Mouse (Mus musculus) layer of hippocampus, postnatal 36 days (tissue): Measurements from ENCODE around the gene Dguok. TPM values are rescaled to one million over a fixed set of nuclear protein-coding genes. Genes with fewer than 3 reads are reported as not detected.

ENCODE experiments used
- DNase-seq, 2 experiments: peaks; one replicate each; pipeline ENCODE4 v3.0.0; 2022
- total RNA-seq, 2 experiments: library from RNA; stranded (reverse); gene quantifications; 2 replicates each; pipeline ENCODE4 v1.2.3; 2021

The Dguok gene
- total RNA-seq, 2 experiments from 2014 or later, result 32.7 to 41.9 TPM

GRCm38 (mm10) chr6:83496753-83497710, 9.7 kb downstream of the Dguok start:
- DNase-seq, result no peak

DNA sequence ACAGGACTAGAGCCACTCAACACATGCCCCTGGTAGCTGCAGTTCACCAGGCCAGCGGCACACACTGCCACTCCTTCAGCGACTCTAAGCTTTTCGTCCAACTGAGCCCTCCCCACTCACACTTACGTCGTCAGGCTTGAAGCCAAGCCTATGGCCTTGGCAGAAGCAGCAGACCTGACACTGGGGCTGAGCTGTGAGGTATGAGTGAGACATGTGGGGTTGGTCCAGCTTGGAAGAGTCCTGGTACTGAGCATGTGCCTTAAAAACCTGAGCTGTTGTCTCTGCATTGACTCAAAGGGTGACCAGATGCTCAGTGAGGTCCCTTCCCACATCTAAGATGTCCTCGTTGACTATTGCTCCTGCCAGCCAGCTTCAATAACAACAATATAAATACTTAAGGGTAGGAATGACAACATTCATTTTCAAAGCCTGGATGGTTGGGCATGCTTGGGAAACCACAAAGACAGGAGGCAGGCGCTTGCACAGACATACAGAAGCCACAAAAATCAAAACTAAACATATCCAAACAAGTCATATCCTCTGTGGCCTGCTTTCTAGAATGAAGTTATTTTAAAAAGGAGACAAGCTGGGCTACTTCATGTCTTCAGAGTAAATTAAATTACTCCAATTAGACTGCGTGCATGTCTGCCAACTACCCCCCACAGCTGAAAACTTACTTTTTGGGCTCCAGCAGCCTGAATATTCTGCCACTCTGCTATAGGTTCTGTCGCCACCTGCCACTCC, 10.6 kb downstream of the Dguok start:
- DNase-seq, result no peak

GRCm38 (mm10) chr6:83490622-83491021, 16.1 kb downstream of the Dguok start:
- no peak for DNase-seq

DNA sequence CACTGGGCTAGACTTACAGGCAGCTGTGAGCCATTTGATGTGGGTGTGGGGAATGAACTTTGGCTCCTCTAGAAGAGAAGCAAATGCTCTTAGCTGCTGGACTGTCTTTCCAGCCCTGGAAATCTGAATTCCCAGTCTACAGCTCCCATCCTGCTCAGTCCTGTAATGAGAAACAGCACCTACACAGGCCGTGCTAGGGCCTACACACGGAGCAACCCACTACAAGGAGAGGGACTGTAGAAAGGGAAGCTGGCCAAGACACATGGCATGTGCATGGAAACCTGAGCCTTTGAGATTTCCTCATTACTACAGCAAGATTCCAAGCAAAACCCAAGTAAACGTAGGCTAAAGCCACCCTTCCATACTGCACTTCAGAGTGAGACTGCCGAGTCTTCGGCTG, 18.6 kb downstream of the Dguok start:
- no peak for DNase-seq

GRCm38 (mm10) chr6:83487298-83487697, 19.5 kb downstream of the Dguok start:
- no peak for DNase-seq

- no peak for DNase-seq
Measured at GRCm38 (mm10) chr6:83485854-83486253, 20.9 kb downstream of the Dguok start.

- DNase-seq, result no peak
Measured at GRCm38 (mm10) chr6:83483776-83484175, 23.0 kb downstream of the Dguok start.

DNA sequence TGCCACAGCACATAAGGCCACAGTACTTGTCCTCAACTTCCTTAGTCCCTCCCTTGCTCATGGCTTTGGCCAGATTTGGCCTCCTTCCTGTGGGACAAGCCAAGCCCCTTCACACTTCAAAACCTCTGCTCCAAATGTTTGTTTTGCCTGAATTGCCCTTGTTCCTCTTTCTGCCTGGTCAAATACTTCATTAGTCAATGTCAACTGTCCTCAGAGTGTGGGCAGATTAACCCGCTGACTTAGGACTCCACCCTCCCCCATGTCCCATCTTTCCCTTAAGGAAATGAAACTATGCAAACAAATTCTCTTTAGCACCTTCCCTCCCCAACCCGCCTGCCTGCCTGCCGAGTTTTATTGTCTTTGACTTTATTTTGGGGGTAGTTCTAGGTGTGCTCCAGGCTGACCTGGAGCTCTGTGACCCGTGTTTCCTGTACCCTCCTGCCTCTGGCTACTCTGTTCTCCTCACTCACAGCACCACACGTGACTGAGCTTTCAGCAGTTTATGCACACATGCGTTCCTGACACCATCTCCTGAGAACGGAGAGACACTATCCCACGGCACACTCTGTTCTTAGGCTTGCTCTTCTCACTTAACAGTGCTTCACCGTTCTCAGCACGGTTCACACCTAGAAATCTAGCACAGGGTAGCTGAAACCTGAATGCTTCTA, 24.2 kb downstream of the Dguok start:
- DNase-seq, result no peak

- no peak for DNase-seq
Measured at GRCm38 (mm10) chr6:83480019-83480655, 26.6 kb downstream of the Dguok start.

- DNase-seq, result no peak
Measured at GRCm38 (mm10) chr6:83479193-83479592, 27.6 kb downstream of the Dguok start.

- DNase-seq, result no peak
Measured at GRCm38 (mm10) chr6:83478628-83479027, 28.1 kb downstream of the Dguok start.

GRCm38 (mm10) chr6:83478217-83478616, 28.6 kb downstream of the Dguok start:
- no peak for DNase-seq

DNA sequence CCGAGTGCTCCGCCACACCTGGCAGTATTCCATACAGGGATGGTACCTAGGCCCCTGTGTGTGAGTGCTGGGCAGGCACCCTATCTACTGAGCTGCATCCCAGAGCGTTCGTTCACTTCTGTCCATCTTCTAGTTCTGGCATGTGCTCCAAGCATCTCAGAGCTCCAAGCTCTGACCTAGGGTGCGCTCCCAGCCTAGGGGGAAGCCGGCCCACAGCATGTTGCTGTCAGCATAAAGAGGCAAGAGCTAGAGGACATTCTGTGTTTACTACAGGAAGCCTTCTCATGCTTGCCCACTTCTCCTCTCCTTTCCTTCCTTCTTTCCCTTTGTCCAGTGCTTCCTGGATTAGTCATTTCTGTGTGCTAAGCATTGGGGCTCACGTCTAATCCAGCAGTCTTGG, 31.3 kb downstream of the Dguok start:
- DNase-seq, result no peak

DNA sequence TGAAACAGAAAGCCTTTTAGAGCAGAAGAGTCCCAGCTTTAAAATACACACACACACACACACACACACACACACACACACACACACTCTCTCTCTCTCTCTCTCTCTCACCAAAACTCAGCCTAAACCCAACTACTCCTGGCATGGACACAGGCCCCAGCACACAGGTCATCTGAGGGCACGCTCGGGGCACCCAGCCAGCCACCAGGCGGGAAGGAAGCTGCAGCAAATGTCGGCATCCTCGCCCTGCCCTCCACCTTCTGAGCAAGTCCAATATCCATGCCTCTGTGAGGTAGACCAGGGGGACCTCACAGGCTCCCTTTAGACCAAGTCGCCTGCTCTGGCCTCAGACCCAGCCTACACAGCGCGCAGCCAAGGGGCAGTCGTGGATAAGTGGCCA, 33.5 kb downstream of the Dguok start:
- DNase-seq, result no peak

DNA sequence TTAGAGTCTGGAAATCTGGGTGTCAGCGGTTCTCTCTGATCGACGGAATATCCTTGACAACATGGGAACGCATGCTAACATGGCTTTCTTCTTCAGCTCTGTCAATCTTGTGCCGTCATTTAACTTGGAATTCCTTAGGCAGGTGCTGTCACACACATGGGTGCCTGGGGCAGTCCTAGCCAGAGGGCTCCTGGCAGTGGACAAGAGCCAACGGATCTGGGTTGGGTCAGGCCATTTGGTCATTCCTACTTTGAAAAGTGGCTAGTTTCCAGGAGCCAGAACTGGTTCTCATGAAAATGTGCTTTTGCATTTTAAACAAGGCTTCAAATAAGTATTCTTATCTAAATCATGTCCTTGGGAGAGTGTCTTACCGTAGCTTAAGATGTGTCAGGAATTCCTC, 35.0 kb downstream of the Dguok start:
- no peak for DNase-seq

DNA sequence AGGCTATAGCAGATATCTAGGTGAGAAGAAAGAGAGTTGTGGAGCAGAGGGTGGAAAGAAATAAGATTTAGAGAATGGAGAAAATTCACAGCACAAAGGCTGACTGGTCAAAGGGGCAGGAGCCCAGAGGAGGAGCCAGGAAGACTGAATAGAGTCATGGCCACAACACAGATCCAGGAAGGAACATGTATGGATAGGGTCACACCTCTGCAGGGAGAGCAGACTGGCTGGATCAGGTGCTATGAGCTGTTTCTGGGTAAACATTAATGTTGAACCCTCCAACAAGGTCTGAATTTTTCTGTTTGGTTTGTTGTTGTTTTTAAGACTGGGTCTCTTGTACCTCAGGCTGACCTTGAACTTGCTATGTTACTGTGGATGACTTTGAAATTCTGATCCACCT, 42.8 kb downstream of the Dguok start:
- DNase-seq, result no peak

- DNase-seq, result no peak
Measured at GRCm38 (mm10) chr6:83459034-83459644, 47.6 kb downstream of the Dguok start, which contains the start of gene Tet3. Gene Tet3 (minus strand): TSS chr6:83459084.

GRCm38 (mm10) chr6:83456984-83457810, 49.6 kb downstream of the Dguok start:
- DNase-seq, result no peak

DNA sequence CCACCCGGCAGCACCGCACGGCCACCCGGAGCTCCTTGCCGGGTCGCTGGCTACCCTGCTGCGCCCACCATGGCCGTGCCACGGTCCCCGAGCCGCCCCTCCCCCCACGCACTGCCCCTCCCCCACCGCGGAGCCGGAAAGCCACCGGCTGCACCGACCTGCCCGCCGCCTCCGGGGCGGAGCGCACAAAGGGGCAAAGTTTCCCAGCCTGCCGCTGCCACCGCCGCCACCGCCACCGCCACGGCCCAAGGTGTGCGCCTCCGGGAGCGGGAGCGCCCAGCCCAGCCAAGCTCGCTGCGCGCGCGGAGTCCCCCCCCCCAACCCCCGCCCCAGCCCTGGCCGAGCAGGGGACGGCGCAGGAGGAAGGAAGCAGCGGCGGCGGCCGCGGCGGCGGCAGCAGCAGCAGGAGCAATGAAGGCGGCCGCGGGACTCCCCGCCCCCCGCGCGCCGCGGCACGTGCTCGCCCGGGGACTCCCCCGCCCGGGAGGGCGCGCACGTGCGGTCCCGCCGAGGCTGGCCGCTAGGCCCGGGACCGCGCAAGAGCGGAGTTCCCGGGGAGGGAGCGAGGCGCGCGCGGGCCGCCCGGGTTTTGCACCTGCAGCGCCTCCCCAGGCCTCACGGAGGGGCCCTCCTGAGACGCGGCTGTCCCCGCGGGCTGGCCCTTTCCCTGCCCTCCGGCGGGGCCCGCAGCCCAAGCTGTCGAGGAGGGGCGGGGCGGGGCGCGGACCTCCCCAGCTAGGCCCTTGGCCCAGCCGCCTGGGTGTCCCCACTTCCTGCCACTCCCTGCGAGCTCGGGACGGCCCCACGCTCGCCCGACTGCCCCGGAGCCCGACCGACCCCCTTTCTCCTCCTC, 50.4 kb downstream of the Dguok start:
- DNase-seq, result peak; percentile 52 to 53
